Mouse (Mus musculus) small intestine, adult 2 months (tissue): ENCODE measurements around the gene Map3k13. TPM values are rescaled to one million over a fixed set of nuclear protein-coding genes. Genes with fewer than 3 reads are reported as not detected.

ENCODE experiments used
- H3K27ac ChIP-seq: fragments of 200-500 bp; 2 replicates; pipeline ENCODE4 v1.5.1; 2012; ENCODE audit warnings: low read depth, low read length, control low read depth, inconsistent platforms; ENCODE audit not compliant: insufficient read depth
- H3K27me3 ChIP-seq: fragments of 200-500 bp; 2 replicates; pipeline ENCODE4 v1.6.1; 2012; ENCODE audit warnings: mild to moderate bottlenecking, moderate library complexity, low read length, inconsistent platforms; ENCODE audit not compliant: control insufficient read depth, insufficient read depth
- H3K36me3 ChIP-seq: fragments of 200-500 bp; 2 replicates; pipeline ENCODE4 v1.6.1; 2012; ENCODE audit warnings: mild to moderate bottlenecking, low read length, control low read depth, inconsistent platforms; ENCODE audit not compliant: control insufficient read depth, insufficient read depth
- H3K4me1 ChIP-seq: fragments of 200-500 bp; 2 replicates; pipeline ENCODE4 v1.6.1; 2012; ENCODE audit warnings: low read length, inconsistent platforms, mixed read lengths; ENCODE audit not compliant: control insufficient read depth, insufficient read depth, insufficient read length
- H3K4me3 ChIP-seq: fragments of 200-500 bp; 2 replicates; pipeline ENCODE4 v1.5.1; 2012; ENCODE audit warnings: low read depth, mild to moderate bottlenecking, control low read depth, inconsistent platforms, low read length, moderate library complexity
- CTCF ChIP-seq: fragments of 200-500 bp; IDR thresholded peaks from 2 replicates; pipeline ENCODE4 v1.5.1; 2012; ENCODE audit warnings: low read depth, mild to moderate bottlenecking, control low read depth, inconsistent platforms, low read length, moderate library complexity, mixed read lengths; ENCODE audit not compliant: insufficient replicate concordance, insufficient read length; ENCODE audit errors: extremely low read depth
- POLR2A ChIP-seq: fragments of 200-500 bp; IDR thresholded peaks from 2 replicates; pipeline ENCODE4 v1.6.1; 2012; ENCODE audit warnings: low read depth, mild to moderate bottlenecking, control low read depth, inconsistent platforms, low read length, moderate library complexity
- WGBS: fragments of 180-500 bp; shearing (Covaris S2); methylation state at CpG from one replicate; pipeline ENCODE4 v1.1.7; 2018; 5-methylcytosine and 5-hydroxymethylcytosine counted together
- polyA plus RNA-seq: library from polyadenylated mRNA; depleted of rRNA; stranded (reverse); fragments of >200 nt; gene quantifications from 2 replicates; pipeline ENCODE4 v1.2.3, GENCODE M21; 2012

Gene Map3k13
- polyA plus RNA-seq, 1 experiment, result 11.2 TPM

GRCm38 (mm10) chr16:21913347-21913746 lies 119.2 kb downstream of the Map3k13 start:
- peaks cover 2% of the 10 kb centered on the region; the same call in 1 of the 2 replicates for H3K4me1 ChIP-seq
- WGBS, result 84% methylated on average over 6 of the region's 6 CpGs
- no peak overlapping the region for H3K27ac ChIP-seq
- TF ChIP-seq POLR2A (no peak), CTCF (no peak)
- no peak overlapping the region for H3K4me3 ChIP-seq
- H3K36me3 ChIP-seq, result peaks cover 35% of the 10 kb centered on the region
- H3K27me3 ChIP-seq, result no peaks in the 10 kb centered on the region

- H3K4me3 ChIP-seq, result no peak overlapping the region
- TF ChIP-seq POLR2A (no peak), CTCF (no peak)
- H3K36me3 ChIP-seq, result peaks cover 28% of the 10 kb centered on the region
- no peaks in the 10 kb centered on the region for H3K27me3 ChIP-seq
- H3K4me1 ChIP-seq, result peaks cover 2% of the 10 kb centered on the region; the same call in 1 of the 2 replicates
- H3K27ac ChIP-seq, result no peak overlapping the region
- 84% methylated on average over 7 of the region's 7 CpGs for WGBS
Observed at GRCm38 (mm10) chr16:21916681-21917080, 122.5 kb downstream of the Map3k13 start.

- peaks cover 48% of the 10 kb centered on the region for H3K36me3 ChIP-seq
- H3K4me1 ChIP-seq, result peaks cover 2% of the 10 kb centered on the region; the same call in 1 of the 2 replicates
- no peaks in the 10 kb centered on the region for H3K27me3 ChIP-seq
- no peak overlapping the region for H3K4me3 ChIP-seq
- H3K27ac ChIP-seq, result no peak overlapping the region
- WGBS, result 81% methylated on average over 13 of the region's 13 CpGs
- TF ChIP-seq CTCF (no peak), POLR2A (no peak)
Observed at GRCm38 (mm10) chr16:21928471-21928870, 134.3 kb downstream of the Map3k13 start.

DNA sequence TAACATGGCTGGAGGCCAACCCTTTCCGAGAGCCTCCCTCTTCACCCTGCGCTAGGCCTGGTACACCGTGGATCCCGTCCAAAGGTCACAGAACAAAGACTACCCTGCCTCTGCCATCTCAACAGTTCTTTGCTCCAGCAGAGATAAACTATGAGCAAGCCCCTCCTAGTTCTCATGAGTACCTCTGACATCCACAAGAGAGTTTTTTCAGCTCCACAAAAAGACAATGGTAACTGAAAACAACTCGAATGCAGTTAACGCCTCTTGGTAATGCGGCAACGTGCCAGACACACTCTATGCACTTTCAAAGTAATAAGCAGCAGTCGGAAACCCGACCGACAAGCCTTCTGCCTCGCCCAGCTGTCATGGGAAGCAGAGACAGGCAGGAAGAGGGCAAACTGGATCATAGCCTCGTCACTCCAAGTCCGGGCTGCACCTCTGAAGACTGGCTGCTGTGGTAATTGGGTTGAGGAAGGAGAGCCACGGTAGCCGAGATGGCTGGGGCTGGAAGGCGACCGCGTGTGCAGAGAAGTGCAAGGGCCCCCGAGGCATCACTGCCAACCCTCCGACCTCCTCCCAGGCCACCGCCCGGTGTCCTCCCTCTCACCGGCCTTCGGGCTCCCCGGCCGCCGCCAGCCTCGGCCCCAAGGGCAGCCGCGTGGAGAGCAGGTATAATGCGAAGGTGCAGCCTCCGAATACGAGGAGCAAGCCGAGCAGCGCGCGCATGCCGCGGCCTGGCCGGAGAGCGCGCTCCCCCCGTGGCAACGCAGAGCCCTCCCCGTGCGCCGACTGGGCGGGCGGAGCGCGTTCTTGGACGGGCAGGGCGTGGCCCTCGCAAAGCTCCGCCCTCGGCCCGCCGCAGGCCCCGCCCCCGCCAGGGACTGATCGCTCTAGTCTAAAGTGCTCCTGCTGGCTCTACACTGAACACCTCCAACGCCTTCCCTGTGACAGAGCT lies 152.9 kb downstream of the Map3k13 start, which contains the start of gene Tmem41a:
TSS of gene Tmem41a (minus strand) at position 792 of the 955 bp plus-strand sequence.
- Histone ChIP-seq H3K27me3 (no peaks in the 10 kb centered on the region), H3K4me3 (peak within 1 kb of the TSS; percentile 82), H3K4me1 (peaks cover 9% of the 10 kb centered on the region; the same call in 1 of the 2 replicates), H3K36me3 (peaks cover 5% of the 10 kb centered on the region), H3K27ac (peak within 1 kb of the TSS; percentile 97)
- WGBS, result under 1% methylated on average over 63 of the region's 63 CpGs
- TF ChIP-seq POLR2A, result peak; percentile 25; the same call in 1 of the 2 replicates
- no peak for TF ChIP-seq CTCF

DNA sequence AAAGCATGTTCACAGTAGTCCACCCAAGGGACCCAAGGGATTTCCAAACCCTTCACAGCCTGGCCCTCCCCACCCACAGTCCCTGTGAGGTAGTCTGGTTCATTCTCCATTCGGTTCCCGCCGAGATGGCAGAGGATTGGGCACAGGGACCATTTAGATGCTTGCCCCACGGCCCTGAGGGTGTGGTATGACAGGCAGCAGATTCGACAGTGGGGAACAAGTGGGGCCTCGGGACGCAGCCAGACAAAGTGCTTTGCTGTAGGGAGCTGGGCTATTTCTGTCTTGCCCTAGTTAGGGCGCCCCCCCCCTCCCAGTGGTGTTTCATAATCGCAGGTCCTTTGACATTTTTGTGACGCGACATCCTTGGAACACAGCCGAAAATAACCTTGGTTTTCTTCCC lies 161.4 kb downstream of the Map3k13 start:
- Histone ChIP-seq H3K4me3 (no peak overlapping the region), H3K27me3 (no peaks in the 10 kb centered on the region), H3K4me1 (no peaks in the 10 kb centered on the region), H3K36me3 (peaks cover 8% of the 10 kb centered on the region), H3K27ac (no peak overlapping the region)
- 85% methylated on average over 12 of the region's 12 CpGs for WGBS
- TF ChIP-seq CTCF (no peak), POLR2A (no peak)

DNA sequence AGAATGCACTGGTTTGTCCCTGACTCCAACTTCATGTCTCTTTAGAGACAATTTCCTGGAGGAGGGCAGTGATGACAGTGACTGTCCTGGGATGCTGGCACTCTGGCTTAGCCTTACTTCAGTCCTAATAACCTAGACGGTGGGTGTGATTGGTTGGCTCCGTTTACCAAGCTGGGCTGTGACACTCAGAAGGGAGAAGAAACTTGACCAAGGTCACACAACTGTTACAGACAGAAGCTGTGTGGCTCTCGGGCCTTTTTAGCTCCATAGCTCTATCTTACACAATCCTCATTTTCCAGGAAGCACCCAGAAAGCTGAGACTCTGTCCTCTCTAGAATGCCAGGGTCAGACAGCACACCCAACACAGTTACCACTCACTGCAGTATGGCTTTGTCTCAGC lies 171.4 kb downstream of the Map3k13 start:
- 69% methylated on average over 3 of the region's 3 CpGs for WGBS
- peaks cover 6% of the 10 kb centered on the region; the same call in 1 of the 2 replicates for H3K4me1 ChIP-seq
- H3K27me3 ChIP-seq, result no peaks in the 10 kb centered on the region
- H3K27ac ChIP-seq, result no peak overlapping the region
- no peak overlapping the region for H3K4me3 ChIP-seq
- H3K36me3 ChIP-seq, result peaks cover 7% of the 10 kb centered on the region
- TF ChIP-seq POLR2A (no peak), CTCF (no peak)

DNA sequence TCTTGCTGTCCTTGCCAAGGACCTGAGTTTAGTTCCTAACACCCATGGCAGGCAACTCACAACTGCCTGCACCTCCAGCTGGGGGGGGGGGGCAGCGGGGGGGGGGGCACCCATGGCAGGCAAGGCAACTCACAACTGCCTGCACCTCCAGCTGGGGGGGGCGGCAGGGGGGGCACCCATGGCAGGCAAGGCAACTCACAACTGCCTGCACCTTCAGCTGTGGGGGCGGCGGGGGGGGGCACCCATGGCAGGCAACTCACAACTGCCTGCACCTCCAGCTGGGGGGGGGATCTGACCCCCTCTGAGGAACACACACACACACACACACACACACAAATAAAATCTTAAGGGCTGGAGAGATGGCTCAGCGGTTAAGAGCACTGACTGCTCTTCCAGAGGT lies 175.7 kb downstream of the Map3k13 start:
- no peak overlapping the region for H3K4me3 ChIP-seq
- no peaks in the 10 kb centered on the region for H3K27me3 ChIP-seq
- H3K27ac ChIP-seq, result no peak overlapping the region
- TF ChIP-seq POLR2A (no peak), CTCF (no peak)
- no peaks in the 10 kb centered on the region for H3K4me1 ChIP-seq
- 77% methylated on average over 5 of the region's 5 CpGs for WGBS
- peaks cover 5% of the 10 kb centered on the region for H3K36me3 ChIP-seq
